Mouse (Mus musculus) forebrain, embryonic 11.5 days (tissue): Measurements from ENCODE around the gene Marcks. TPM values are rescaled to one million over a fixed set of nuclear protein-coding genes. Genes with fewer than 3 reads are reported as not detected.
A peak's percentile ranks its signal among the peaks of the same experiment; 100 is the strongest.

Source experiments
- ATAC-seq: fragments of 200-750 bp; cut with Nextera tagmentation; replicated peaks from 2 replicates; pipeline ENCODE4 v1.8.0; 2017; ENCODE audit warnings: moderate TSS enrichment; ENCODE audit not compliant: low FRiP score
- DNase-seq: peaks from one replicate; pipeline ENCODE4 v3.0.0-alpha.2; 2017; ENCODE audit warnings: low spot score
- H3K27ac ChIP-seq: fragments of 300-500 bp; sonication (generic); 2 replicates; pipeline ENCODE4 v1.5.1; 2014; ENCODE audit warnings: low read depth, low read length
- H3K27me3 ChIP-seq: fragments of 300-500 bp; sonication (generic); 2 replicates; pipeline ENCODE4 v1.6.1; 2014; ENCODE audit warnings: mild to moderate bottlenecking, low read length, mixed read lengths; ENCODE audit not compliant: control insufficient read depth, insufficient read depth
- H3K36me3 ChIP-seq: fragments of 300-500 bp; sonication (generic); 2 replicates; pipeline ENCODE4 v1.6.1; 2014; ENCODE audit warnings: mild to moderate bottlenecking, low read length, moderate library complexity, mixed read lengths; ENCODE audit not compliant: control insufficient read depth, insufficient read depth
- H3K4me1 ChIP-seq: fragments of 300-500 bp; sonication (generic); replicated peaks from 2 replicates; pipeline ENCODE4 v1.6.1; 2014; ENCODE audit warnings: low read length, mixed read lengths; ENCODE audit not compliant: control insufficient read depth, insufficient read depth
- H3K4me2 ChIP-seq: fragments of 300-500 bp; sonication (generic); 2 replicates; pipeline ENCODE4 v1.6.1; 2014; ENCODE audit warnings: low read depth, mild to moderate bottlenecking, low read length, moderate library complexity, mixed read lengths; ENCODE audit not compliant: severe bottlenecking
- H3K4me3 ChIP-seq: fragments of 300-500 bp; sonication (generic); 2 replicates; pipeline ENCODE4 v1.5.1; 2014; ENCODE audit warnings: low read depth, low read length
- H3K9ac ChIP-seq: fragments of 300-500 bp; sonication (generic); 2 replicates; pipeline ENCODE4 v1.6.1; 2014; ENCODE audit warnings: low read length
- H3K9me3 ChIP-seq: fragments of 300-500 bp; sonication (generic); 2 replicates; pipeline ENCODE4 v1.6.1; 2016; ENCODE audit warnings: low read length, mixed read lengths; ENCODE audit not compliant: control insufficient read depth
- WGBS: fragments of 180-500 bp; shearing (Covaris S2); extraction: QIAGEN DNeasy Blood & Tissue Kit; methylation state at CpG from one replicate; pipeline ENCODE4 v1.1.7; 2014; 5-methylcytosine and 5-hydroxymethylcytosine counted together
- polyA plus RNA-seq: library from polyadenylated mRNA; unstranded; fragments of >200 nt; fragmentation: Nextera tagmentation; extraction: Ambion mirVana; gene quantifications from 2 replicates; pipeline ENCODE4 v1.2.1, GENCODE M21; 2014

Marcks gene
- polyA plus RNA-seq, result 314 and 331 TPM in 2 replicates

- DNase-seq, result peak; percentile 96
- WGBS, result under 1% methylated on average over 39 of the region's 39 CpGs
- peak; percentile 68 for ATAC-seq
Observed at GRCm38 (mm10) chr10:37138778-37139442, at the start of gene Marcks. Gene Marcks, minus strand, starts transcription at chr10:37138920.

GRCm38 (mm10) chr10:37177071-37177470, 38.4 kb upstream of the Marcks start:
- ATAC-seq, result no peak
- Histone ChIP-seq H3K27me3 (no peaks in the 10 kb centered on the region), H3K36me3 (no peaks in the 10 kb centered on the region), H3K4me2 (no peak overlapping the region), H3K4me3 (no peak overlapping the region), H3K9me3 (no peaks in the 10 kb centered on the region), H3K9ac (no peak overlapping the region), H3K27ac (no peak overlapping the region), H3K4me1 (no peaks in the 10 kb centered on the region)
- no peak for DNase-seq
- WGBS, result 94% methylated on average over 3 of the region's 3 CpGs

More at GRCm38 (mm10) chr10:37138778-37139442, at the start of gene Marcks:
- Histone ChIP-seq H3K4me1 (peaks cover 6% of the 10 kb centered on the region; the same call in 1 of the 2 replicates), H3K9me3 (no peaks in the 10 kb centered on the region), H3K27me3 (no peaks in the 10 kb centered on the region), H3K9ac (peak within 1 kb of the TSS; percentile 99), H3K4me3 (peak within 1 kb of the TSS; percentile 80), H3K36me3 (peaks cover 6% of the 10 kb centered on the region; the same call in 1 of the 2 replicates), H3K4me2 (peak within 1 kb of the TSS; percentile 80), H3K27ac (peak within 1 kb of the TSS; percentile 99)

GRCm38 (mm10) chr10:37172416-37172950, 33.8 kb upstream of the Marcks start:
- Histone ChIP-seq H3K9ac (no peak overlapping the region), H3K4me3 (no peak overlapping the region), H3K9me3 (no peaks in the 10 kb centered on the region), H3K4me1 (no peaks in the 10 kb centered on the region), H3K36me3 (no peaks in the 10 kb centered on the region), H3K27me3 (no peaks in the 10 kb centered on the region), H3K4me2 (no peak overlapping the region), H3K27ac (no peak overlapping the region)
- ATAC-seq (peak; percentile 15; the same call in 1 of the 2 replicates), DNase-seq (no peak)
- 45% methylated on average over 8 of the region's 8 CpGs for WGBS

- no peak for DNase-seq
- ATAC-seq, result peak; percentile 49; the same call in 1 of the 2 replicates
- H3K4me3 ChIP-seq, result no peak overlapping the region
- 69% methylated on average over 3 of the region's 3 CpGs for WGBS
- H3K4me2 ChIP-seq, result no peak overlapping the region
- H3K27me3 ChIP-seq, result no peaks in the 10 kb centered on the region
- no peaks in the 10 kb centered on the region for H3K4me1 ChIP-seq
- H3K27ac ChIP-seq, result no peak overlapping the region
- H3K36me3 ChIP-seq, result no peaks in the 10 kb centered on the region
- no peak overlapping the region for H3K9ac ChIP-seq
- H3K9me3 ChIP-seq, result no peaks in the 10 kb centered on the region
Observed at GRCm38 (mm10) chr10:37171711-37172415, 33.1 kb upstream of the Marcks start.

- ATAC-seq (no peak), DNase-seq (no peak)
- Histone ChIP-seq H3K4me2 (no peak overlapping the region), H3K36me3 (no peaks in the 10 kb centered on the region), H3K27me3 (no peaks in the 10 kb centered on the region), H3K4me1 (no peaks in the 10 kb centered on the region), H3K9me3 (no peaks in the 10 kb centered on the region), H3K9ac (no peak overlapping the region), H3K27ac (no peak overlapping the region), H3K4me3 (no peak overlapping the region)
- WGBS, result 76% methylated on average over 4 of the region's 4 CpGs
Observed at GRCm38 (mm10) chr10:37170878-37171277, 32.2 kb upstream of the Marcks start.

- Histone ChIP-seq H3K36me3 (no peaks in the 10 kb centered on the region), H3K9me3 (no peaks in the 10 kb centered on the region), H3K9ac (no peak overlapping the region), H3K4me1 (no peaks in the 10 kb centered on the region), H3K4me3 (no peak overlapping the region), H3K27ac (no peak overlapping the region), H3K4me2 (no peak overlapping the region), H3K27me3 (no peaks in the 10 kb centered on the region)
- DNase-seq, result no peak
- no peak for ATAC-seq
- WGBS, result 75% methylated on average over 4 of the region's 4 CpGs
Observed at GRCm38 (mm10) chr10:37170466-37170865, 31.7 kb upstream of the Marcks start.

- no peaks in the 10 kb centered on the region for H3K36me3 ChIP-seq
- no peak overlapping the region for H3K27ac ChIP-seq
- H3K9ac ChIP-seq, result no peak overlapping the region
- H3K4me1 ChIP-seq, result no peaks in the 10 kb centered on the region
- WGBS, result 87% methylated on average over 2 of the region's 2 CpGs
- H3K9me3 ChIP-seq, result no peaks in the 10 kb centered on the region
- DNase-seq (no peak), ATAC-seq (no peak)
- H3K27me3 ChIP-seq, result no peaks in the 10 kb centered on the region
- H3K4me3 ChIP-seq, result no peak overlapping the region
- H3K4me2 ChIP-seq, result no peak overlapping the region
Observed at GRCm38 (mm10) chr10:37167527-37167926, 28.8 kb upstream of the Marcks start.

GRCm38 (mm10) chr10:37159731-37160130, 21.0 kb upstream of the Marcks start:
- ATAC-seq (no peak), DNase-seq (no peak)
- Histone ChIP-seq H3K9me3 (no peaks in the 10 kb centered on the region), H3K4me1 (no peaks in the 10 kb centered on the region), H3K27ac (no peak overlapping the region), H3K27me3 (no peaks in the 10 kb centered on the region), H3K4me3 (no peak overlapping the region), H3K4me2 (no peak overlapping the region), H3K36me3 (no peaks in the 10 kb centered on the region), H3K9ac (no peak overlapping the region)
- WGBS, result 88% methylated on average over 3 of the region's 3 CpGs
